Comparison of ENCODE assay signal across 22 mouse cellular contexts in the genomic region with DNA sequence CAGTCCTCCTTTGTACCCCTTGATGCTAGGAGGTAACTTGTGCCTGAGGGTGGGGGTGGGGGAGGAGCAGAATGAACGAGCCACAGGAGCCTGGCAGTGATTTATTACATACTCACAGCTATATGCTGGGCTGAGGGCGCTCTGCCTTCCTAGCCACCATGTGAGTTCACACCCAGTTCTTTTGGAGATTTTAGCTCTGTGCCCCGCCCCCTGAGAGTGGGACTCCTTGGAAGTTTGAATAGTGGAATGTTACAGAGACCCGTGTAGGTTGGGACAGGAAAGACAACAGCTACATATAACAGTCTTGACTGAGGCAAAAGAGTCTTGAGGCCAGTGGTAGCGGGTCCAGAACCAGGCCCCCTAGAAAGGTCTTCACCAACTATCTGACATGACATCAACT.
"Had no signal": no experiment of that assay in that cellular context is flagged by ENCODE, and none has a peak within 500 bp of the region (broad histone marks: within the 10 kb centered on the region; RNA-seq: fewer than 3 reads in every experiment).

No protein-coding gene starts in this region.

- H3K9me3 ChIP-seq: lung, embryonic 15.5 days; midbrain, embryonic 10.5 days; midbrain, embryonic 12.5 days; neural tube, embryonic 13.5 days; neural tube, embryonic 15.5 days; stomach, embryonic 15.5 days had no signal

- H3K9ac ChIP-seq: liver, postnatal 0 days; lung, embryonic 15.5 days; midbrain, embryonic 12.5 days; neural tube, embryonic 13.5 days; neural tube, embryonic 15.5 days; stomach, embryonic 15.5 days had no signal

- H3K4me3 ChIP-seq: lung, embryonic 15.5 days; midbrain, embryonic 10.5 days; midbrain, embryonic 12.5 days; myocyte; neural tube, embryonic 13.5 days; neural tube, embryonic 15.5 days; stomach, embryonic 15.5 days had no signal

- H3K27me3 ChIP-seq: lung, embryonic 15.5 days; midbrain, embryonic 12.5 days; neural tube, embryonic 13.5 days; neural tube, embryonic 15.5 days; stomach, embryonic 15.5 days had no signal

- H3K27ac ChIP-seq: lung, embryonic 15.5 days; midbrain, embryonic 10.5 days; midbrain, embryonic 12.5 days; neural tube, embryonic 13.5 days; neural tube, embryonic 15.5 days; stomach, embryonic 15.5 days; stomach, postnatal 0 days had no signal

- ATAC-seq: liver, postnatal 0 days; lung, postnatal 0 days; midbrain, embryonic 16.5 days had no signal

- DNase-seq: liver, postnatal 0 days; lung, adult 2 months; lung, postnatal 14 days; lung, postnatal 4 days; midbrain, embryonic 14.5 days; retina, postnatal 1 day; right cerebral cortex, adult 18-20 months; right cerebral cortex, postnatal 25 days; right cerebral cortex, postnatal 4 days; spleen, adult 18-20 months; thymus, adult 2 months; thymus, postnatal 36 days had no signal

- H3K4me2 ChIP-seq: lung, embryonic 15.5 days; midbrain, embryonic 12.5 days; neural tube, embryonic 13.5 days; neural tube, embryonic 15.5 days; stomach, embryonic 15.5 days had no signal
